Mouse (Mus musculus): ENCODE data around the gene Marveld2. TPM values are rescaled to one million over a fixed set of nuclear protein-coding genes. Genes with fewer than 3 reads are reported as not detected.
A peak's percentile ranks its signal among the peaks of the same experiment; 100 is the strongest.

Marveld2 gene
- total and polyA plus RNA-seq, 2 experiments from 2014 or later: 1.7 to 2.2 TPM

- TF ChIP-seq EP300 (IDR thresholded peaks at IDR 0.05; ENCODE audit: low read depth) (no peak), CTCF (IDR thresholded peaks at IDR 0.05; ENCODE audit: low read depth) (no peak)
- Histone ChIP-seq H3K27ac (ENCODE audit: low read depth) (no peak overlapping the region), H3K36me3 (replicated peaks; ENCODE audit: control insufficient read depth, insufficient read depth, low read length) (no peaks in the 10 kb centered on the region), H3K4me1 (ENCODE audit: control insufficient read depth, insufficient read depth) (peaks cover 5% of the 10 kb centered on the region; the same call in 1 of the 2 replicates), H3K27me3 (ENCODE audit: control insufficient read depth, insufficient read depth, low read length) (peaks cover 54% of the 10 kb centered on the region), H3K9ac (replicated peaks; ENCODE audit: low read depth, low read length) (peak overlapping the region; percentile 48), H3K4me3 (ENCODE audit: low read depth, low read length) (peak overlapping the region; percentile 70), H3K9me3 (replicated peaks; ENCODE audit: control insufficient read depth, low read length) (no peaks in the 10 kb centered on the region), H3K4me2 (ENCODE audit: low read depth, low read length) (peak overlapping the region; percentile 99)
- 0% methylated on average over 33 of the region's 35 CpGs for WGBS
- DNase-seq (ENCODE audit: low spot score) (no peak), ATAC-seq (ENCODE audit: insufficient read depth, low read depth) (0 out of 2 replicates have a peak, but pooled peaks have one; percentile 17)
Observed at GRCm38 (mm10) chr13:100552009-100552368, 64.8 kb downstream of the Marveld2 start.

DNA sequence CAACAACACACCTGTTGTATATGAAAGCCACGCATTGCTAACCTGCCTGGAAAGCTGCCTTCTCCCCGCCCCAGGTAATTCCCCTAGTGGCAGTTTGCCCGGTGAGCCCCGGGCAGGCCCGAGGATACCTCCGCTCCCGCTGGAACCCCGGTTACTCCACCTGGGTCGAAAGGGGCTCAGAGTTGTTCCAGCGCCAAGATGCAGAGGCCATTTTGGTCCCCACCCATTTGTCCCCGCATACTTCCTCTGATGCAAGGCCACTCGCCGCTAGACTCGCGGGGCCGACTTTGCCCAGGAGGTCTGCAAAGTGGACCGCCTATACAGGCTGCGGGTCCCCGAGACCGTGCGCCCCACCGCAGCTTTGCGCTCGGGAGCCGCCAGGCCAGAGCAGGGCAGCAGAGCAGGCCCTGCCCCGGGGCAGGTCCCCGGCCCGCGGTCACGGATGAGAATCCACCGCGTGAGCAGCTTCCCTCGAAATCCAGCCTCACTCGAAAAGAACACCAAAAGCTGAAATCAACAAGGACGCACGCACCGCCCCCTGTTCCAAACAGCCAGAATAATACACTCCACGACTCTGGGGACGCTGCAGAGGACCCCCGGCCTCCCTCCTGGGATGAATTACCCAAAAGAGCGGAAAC, 65.3 kb downstream of the Marveld2 start:
- Histone ChIP-seq H3K27me3 (ENCODE audit: control insufficient read depth, insufficient read depth, low read length) (peaks cover 54% of the 10 kb centered on the region), H3K9ac (replicated peaks; ENCODE audit: low read depth, low read length) (peak overlapping the region; percentile 48), H3K4me3 (ENCODE audit: low read depth, low read length) (peak overlapping the region; percentile 70), H3K36me3 (replicated peaks; ENCODE audit: control insufficient read depth, insufficient read depth, low read length) (no peaks in the 10 kb centered on the region), H3K27ac (ENCODE audit: low read depth) (no peak overlapping the region), H3K4me2 (ENCODE audit: low read depth, low read length) (peak overlapping the region; percentile 99), H3K4me1 (ENCODE audit: control insufficient read depth, insufficient read depth) (peaks cover 5% of the 10 kb centered on the region; the same call in 1 of the 2 replicates), H3K9me3 (replicated peaks; ENCODE audit: control insufficient read depth, low read length) (no peaks in the 10 kb centered on the region)
- DNase-seq (ENCODE audit: low spot score) (no peak), ATAC-seq (ENCODE audit: insufficient read depth, low read depth) (peak; percentile 24; the same call in 1 of the 2 replicates)
- WGBS: 1% methylated on average over 41 of the region's 41 CpGs
- TF ChIP-seq EP300 (IDR thresholded peaks at IDR 0.05; ENCODE audit: low read depth) (no peak), CTCF (IDR thresholded peaks at IDR 0.05; ENCODE audit: low read depth) (no peak)

DNA sequence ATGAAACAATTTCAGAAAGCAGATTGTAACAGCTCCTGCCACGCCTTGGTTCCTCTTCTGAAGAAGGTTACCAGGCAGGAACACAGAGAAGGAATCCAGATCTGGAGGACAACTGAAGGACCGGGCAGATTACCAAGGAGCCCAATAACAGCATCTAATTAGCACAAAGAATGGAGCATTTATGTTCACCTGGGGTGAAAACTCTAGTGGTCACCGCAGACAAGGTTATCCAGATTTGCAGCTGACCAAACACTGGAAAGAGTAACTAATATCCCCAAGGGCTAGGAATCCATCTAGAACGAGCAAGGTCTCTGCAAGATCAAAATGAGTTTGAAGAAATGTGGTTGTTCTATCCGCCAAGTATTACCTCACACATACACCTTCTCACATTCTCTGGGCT, 69.5 kb downstream of the Marveld2 start:
- Histone ChIP-seq H3K9me3 (replicated peaks; ENCODE audit: control insufficient read depth, low read length) (no peaks in the 10 kb centered on the region), H3K4me2 (ENCODE audit: low read depth, low read length) (no peak overlapping the region), H3K27me3 (ENCODE audit: control insufficient read depth, insufficient read depth, low read length) (peaks cover 29% of the 10 kb centered on the region), H3K27ac (ENCODE audit: low read depth) (no peak overlapping the region), H3K4me3 (ENCODE audit: low read depth, low read length) (no peak overlapping the region), H3K4me1 (ENCODE audit: control insufficient read depth, insufficient read depth) (peaks cover 5% of the 10 kb centered on the region; the same call in 1 of the 2 replicates), H3K36me3 (replicated peaks; ENCODE audit: control insufficient read depth, insufficient read depth, low read length) (no peaks in the 10 kb centered on the region), H3K9ac (replicated peaks; ENCODE audit: low read depth, low read length) (no peak overlapping the region)
- ATAC-seq (ENCODE audit: insufficient read depth, low read depth): no peak
- WGBS: 70% methylated on average over 5 of the region's 5 CpGs
- DNase-seq (ENCODE audit: low spot score): no peak
- TF ChIP-seq CTCF (IDR thresholded peaks at IDR 0.05; ENCODE audit: low read depth): no peak
- no peak for TF ChIP-seq EP300 (IDR thresholded peaks at IDR 0.05; ENCODE audit: low read depth)

Other genes starting within 250 kb of the Marveld2 start
- not detected in 2 replicates for gene Naip1, start 164.1 kb downstream of the Marveld2 start, total RNA-seq (2014; rRNA removed; ENCODE audit: low replicate concordance)
- not detected in 2 replicates for gene Naip1, start 164.1 kb downstream of the Marveld2 start, polyA plus RNA-seq (2015; fragmentation: Nextera tagmentation; extraction: Ambion mirVana)
- 10.2 and 15.1 TPM in 2 replicates for gene Gtf2h2, start 124.4 kb downstream of the Marveld2 start, total RNA-seq (2014; rRNA removed; ENCODE audit: low replicate concordance)
- gene Gtf2h2, start 124.4 kb downstream of the Marveld2 start, polyA plus RNA-seq (2015; fragmentation: Nextera tagmentation; extraction: Ambion mirVana): 32.5 and 36.2 TPM in 2 replicates
- gene Ocln, start 64.3 kb downstream of the Marveld2 start, total RNA-seq (2014; rRNA removed; ENCODE audit: low replicate concordance): 2.0 and 6.1 TPM in 2 replicates
- 1.6 and 1.7 TPM in 2 replicates for gene Ocln, start 64.3 kb downstream of the Marveld2 start, polyA plus RNA-seq (2015; fragmentation: Nextera tagmentation; extraction: Ambion mirVana)
- 122 and 149 TPM in 2 replicates for gene Ak6, start 34.0 kb upstream of the Marveld2 start, total RNA-seq (2014; rRNA removed; ENCODE audit: low replicate concordance)
- gene Ak6, start 34.0 kb upstream of the Marveld2 start, polyA plus RNA-seq (2015; fragmentation: Nextera tagmentation; extraction: Ambion mirVana): 212 and 219 TPM in 2 replicates
- gene Rad17, start 34.1 kb upstream of the Marveld2 start, total RNA-seq (2014; rRNA removed; ENCODE audit: low replicate concordance): 19.9 and 20.7 TPM in 2 replicates
- gene Rad17, start 34.1 kb upstream of the Marveld2 start, polyA plus RNA-seq (2015; fragmentation: Nextera tagmentation; extraction: Ambion mirVana): 21.8 and 22.3 TPM in 2 replicates
- 1.8 TPM in 1 of 2 replicates, not detected in the other for gene Taf9, start 34.6 kb upstream of the Marveld2 start, total RNA-seq (2014; rRNA removed; ENCODE audit: low replicate concordance)
- gene Taf9, start 34.6 kb upstream of the Marveld2 start, polyA plus RNA-seq (2015; fragmentation: Nextera tagmentation; extraction: Ambion mirVana): 7.9 and 10.5 TPM in 2 replicates
- 0.70 and 3.0 TPM in 2 replicates for gene Ccdc125, start 52.7 kb upstream of the Marveld2 start, total RNA-seq (2014; rRNA removed; ENCODE audit: low replicate concordance)
- gene Ccdc125, start 52.7 kb upstream of the Marveld2 start, polyA plus RNA-seq (2015; fragmentation: Nextera tagmentation; extraction: Ambion mirVana): 2.4 and 2.9 TPM in 2 replicates
- 21.7 and 30.0 TPM in 2 replicates for gene Cdk7, start 114.0 kb upstream of the Marveld2 start, total RNA-seq (2014; rRNA removed; ENCODE audit: low replicate concordance)
- 53.9 and 56.5 TPM in 2 replicates for gene Cdk7, start 114.0 kb upstream of the Marveld2 start, polyA plus RNA-seq (2015; fragmentation: Nextera tagmentation; extraction: Ambion mirVana)
- gene Mrps36, start 127.7 kb upstream of the Marveld2 start, total RNA-seq (2014; rRNA removed; ENCODE audit: low replicate concordance): 96.8 and 127 TPM in 2 replicates
- 376 and 415 TPM in 2 replicates for gene Mrps36, start 127.7 kb upstream of the Marveld2 start, polyA plus RNA-seq (2015; fragmentation: Nextera tagmentation; extraction: Ambion mirVana)
- gene Cenph, start 158.9 kb upstream of the Marveld2 start, total RNA-seq (2014; rRNA removed; ENCODE audit: low replicate concordance): 2.2 TPM in 1 of 2 replicates, not detected in the other
- gene Cenph, start 158.9 kb upstream of the Marveld2 start, polyA plus RNA-seq (2015; fragmentation: Nextera tagmentation; extraction: Ambion mirVana): 5.6 and 7.3 TPM in 2 replicates
- 88.5 and 95.0 TPM in 2 replicates for gene Ccnb1, start 169.6 kb upstream of the Marveld2 start, total RNA-seq (2014; rRNA removed; ENCODE audit: low replicate concordance)
- 48.9 and 56.9 TPM in 2 replicates for gene Ccnb1, start 169.6 kb upstream of the Marveld2 start, polyA plus RNA-seq (2015; fragmentation: Nextera tagmentation; extraction: Ambion mirVana)
- gene Slc30a5, start 216.5 kb upstream of the Marveld2 start, total RNA-seq (2014; rRNA removed; ENCODE audit: low replicate concordance): 41.1 and 46.0 TPM in 2 replicates
- 21.1 and 23.7 TPM in 2 replicates for gene Slc30a5, start 216.5 kb upstream of the Marveld2 start, polyA plus RNA-seq (2015; fragmentation: Nextera tagmentation; extraction: Ambion mirVana)